Mouse (Mus musculus) neural tube, embryonic 11.5 days (tissue): Measurements from ENCODE around the gene Slc31a2. TPM values are rescaled to one million over a fixed set of nuclear protein-coding genes. Genes with fewer than 3 reads are reported as not detected.
A peak's percentile ranks its signal among the peaks of the same experiment; 100 is the strongest.
"Not testable (repeated sequence)": the region's sequence is repeated elsewhere in the genome, so short reads cannot be mapped to it uniquely, and the experiment has no call there.

ENCODE experiments used
- ATAC-seq: fragments of 200-750 bp; cut with Nextera tagmentation; 2 replicates; pipeline ENCODE4 v1.8.0; 2017; ENCODE audit warnings: moderate number of reproducible peaks, mild to moderate bottlenecking, moderate TSS enrichment, moderate library complexity; ENCODE audit not compliant: insufficient read depth, low FRiP score, low TSS enrichment
- DNase-seq: peaks from one replicate; pipeline ENCODE4 v3.0.0-alpha.2; 2015; ENCODE audit warnings: low spot score
- H3K27ac ChIP-seq: fragments of 300-500 bp; sonication (generic); 2 replicates; pipeline ENCODE4 v1.5.1; 2014; ENCODE audit warnings: low read depth, mild to moderate bottlenecking, low read length
- H3K27me3 ChIP-seq: fragments of 300-500 bp; sonication (generic); 2 replicates; pipeline ENCODE4 v1.6.1; 2014; ENCODE audit warnings: mild to moderate bottlenecking, low read length, mixed read lengths; ENCODE audit not compliant: control insufficient read depth, insufficient read depth
- H3K36me3 ChIP-seq: fragments of 300-500 bp; sonication (generic); 2 replicates; pipeline ENCODE4 v1.6.1; 2014; ENCODE audit warnings: mild to moderate bottlenecking, low read length, moderate library complexity, mixed read lengths; ENCODE audit not compliant: control insufficient read depth, insufficient read depth
- H3K4me1 ChIP-seq: fragments of 300-500 bp; sonication (generic); 2 replicates; pipeline ENCODE4 v1.6.1; 2014; ENCODE audit warnings: low read length, mixed read lengths; ENCODE audit not compliant: control insufficient read depth, insufficient read depth
- H3K4me2 ChIP-seq: fragments of 300-500 bp; sonication (generic); 2 replicates; pipeline ENCODE4 v1.6.1; 2014; ENCODE audit warnings: low read depth, mild to moderate bottlenecking, moderate library complexity
- H3K4me3 ChIP-seq: fragments of 300-500 bp; sonication (generic); 2 replicates; pipeline ENCODE4 v1.5.1; 2014; ENCODE audit warnings: low read depth, low read length
- H3K9ac ChIP-seq: fragments of 300-500 bp; sonication (generic); 2 replicates; pipeline ENCODE4 v1.6.1; 2014; ENCODE audit warnings: mild to moderate bottlenecking, low read length
- H3K9me3 ChIP-seq: fragments of 300-500 bp; sonication (generic); 2 replicates; pipeline ENCODE4 v1.6.1; 2016; ENCODE audit warnings: low read length; ENCODE audit not compliant: control insufficient read depth
- WGBS: fragments of 180-500 bp; shearing (Covaris S2); extraction: QIAGEN DNeasy Blood & Tissue Kit; methylation state at CpG from one replicate; pipeline ENCODE4 v1.1.7; 2014; 5-methylcytosine and 5-hydroxymethylcytosine counted together
- polyA plus RNA-seq: library from polyadenylated mRNA; unstranded; fragments of >200 nt; fragmentation: Nextera tagmentation; extraction: Ambion mirVana; gene quantifications from 2 replicates; pipeline ENCODE4 v1.2.1, GENCODE M21; 2014

The Slc31a2 gene
- polyA plus RNA-seq, 1 experiment from 2014 or later: 17.2 TPM

GRCm38 (mm10) chr4:62251776-62252175, 10.6 kb upstream of the Slc31a2 start:
- 91% methylated on average over 4 of the region's 4 CpGs for WGBS

DNA sequence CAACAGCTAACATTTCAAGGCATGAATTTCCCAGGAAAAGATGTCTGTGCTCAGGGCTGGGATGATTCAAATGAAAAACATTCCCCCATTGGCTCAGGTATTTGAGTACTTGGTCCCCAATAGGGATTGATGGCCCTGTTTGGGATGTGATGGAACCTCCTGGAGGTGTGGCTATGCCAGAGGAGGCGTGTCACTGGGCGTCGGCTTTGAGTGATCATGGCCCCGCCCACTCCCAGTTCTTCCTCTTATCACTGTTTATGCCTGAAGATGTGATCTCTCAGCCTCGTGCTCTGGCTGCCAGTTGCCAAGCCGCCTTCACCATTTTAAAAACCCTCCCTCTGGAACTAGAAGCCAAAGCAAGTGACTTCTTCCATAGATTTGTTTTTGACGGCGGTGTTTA, 7.8 kb upstream of the Slc31a2 start:
- H3K9me3 ChIP-seq: no peaks in the 10 kb centered on the region
- no peak for ATAC-seq
- no peak overlapping the region for H3K4me3 ChIP-seq
- WGBS: 63% methylated on average over 8 of the region's 8 CpGs
- no peaks in the 10 kb centered on the region for H3K27me3 ChIP-seq
- DNase-seq: no peak
- no peak overlapping the region for H3K27ac ChIP-seq
- H3K36me3 ChIP-seq: no peaks in the 10 kb centered on the region
- no peak overlapping the region for H3K9ac ChIP-seq
- no peaks in the 10 kb centered on the region for H3K4me1 ChIP-seq
- no peak overlapping the region for H3K4me2 ChIP-seq

More at GRCm38 (mm10) chr4:62251776-62252175, 10.6 kb upstream of the Slc31a2 start:
- Histone ChIP-seq H3K4me1 (no peaks in the 10 kb centered on the region), H3K4me2 (no peak overlapping the region), H3K4me3 (no peak overlapping the region), H3K9me3 (no peaks in the 10 kb centered on the region), H3K36me3 (no peaks in the 10 kb centered on the region), H3K27me3 (no peaks in the 10 kb centered on the region), H3K27ac (no peak overlapping the region), H3K9ac (no peak overlapping the region)
- no peak for ATAC-seq
- no peak for DNase-seq

GRCm38 (mm10) chr4:62256931-62257330, 5.4 kb upstream of the Slc31a2 start:
- WGBS: 36% methylated on average over 8 of the region's 8 CpGs
- Histone ChIP-seq H3K36me3 (no peaks in the 10 kb centered on the region), H3K4me2 (no peak overlapping the region), H3K4me3 (no peak overlapping the region), H3K27me3 (no peaks in the 10 kb centered on the region), H3K4me1 (no peaks in the 10 kb centered on the region), H3K9me3 (no peaks in the 10 kb centered on the region), H3K27ac (no peak overlapping the region), H3K9ac (no peak overlapping the region)
- DNase-seq (peak; percentile 45), ATAC-seq (no peak)

DNA sequence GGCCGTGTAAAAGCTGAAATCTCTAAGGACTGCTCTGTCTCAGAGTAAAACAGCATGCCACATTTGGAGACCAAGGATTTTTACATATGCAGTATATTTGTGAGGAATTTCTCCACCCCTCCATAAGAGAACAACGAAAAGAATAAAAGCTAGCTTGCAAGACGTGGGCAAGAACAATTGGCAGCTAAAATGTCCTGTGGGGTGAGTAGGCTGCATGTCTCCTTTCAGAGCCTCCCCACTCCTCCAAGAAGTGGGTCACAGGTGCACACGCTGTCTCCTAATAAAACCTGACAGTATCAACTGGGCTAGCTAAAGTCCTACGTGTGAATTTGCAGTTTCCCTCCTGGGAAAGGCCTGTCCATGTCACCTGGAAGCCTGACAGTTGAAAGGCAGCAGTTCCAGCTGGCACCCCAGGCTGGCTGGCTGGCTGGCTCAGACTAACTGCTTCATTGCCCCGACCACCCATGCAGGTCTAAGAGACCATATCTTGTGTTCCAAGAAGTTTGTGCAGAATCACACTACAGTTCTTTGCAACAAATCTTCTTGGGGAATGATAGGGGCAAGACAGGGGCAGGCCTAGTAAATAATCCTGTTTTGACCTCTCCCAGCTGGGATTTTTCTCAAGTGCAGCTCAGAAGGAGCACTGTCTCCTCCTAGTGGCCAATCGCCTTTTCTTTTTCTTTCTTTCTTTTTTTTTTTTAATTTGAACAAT, 927 bp downstream of the Slc31a2 start:
- Histone ChIP-seq H3K27me3 (no peaks in the 10 kb centered on the region), H3K4me1 (no peaks in the 10 kb centered on the region), H3K4me3 (no peak overlapping the region), H3K9ac (no peak overlapping the region), H3K9me3 (no peaks in the 10 kb centered on the region), H3K27ac (no peak overlapping the region), H3K4me2 (no peak overlapping the region), H3K36me3 (no peaks in the 10 kb centered on the region)
- WGBS: 46% methylated on average over 7 of the region's 7 CpGs
- ATAC-seq: peak; percentile 27; the same call in 1 of the 2 replicates
- DNase-seq: peak; percentile 17

- H3K4me2 ChIP-seq: no peak overlapping the region
- H3K36me3 ChIP-seq: no peaks in the 10 kb centered on the region
- no peak for DNase-seq
- no peaks in the 10 kb centered on the region for H3K4me1 ChIP-seq
- no peak for ATAC-seq
- no peak overlapping the region for H3K9ac ChIP-seq
- no peaks in the 10 kb centered on the region for H3K9me3 ChIP-seq
- no peaks in the 10 kb centered on the region for H3K27me3 ChIP-seq
- WGBS: 70% methylated on average over 10 of the region's 10 CpGs
- H3K27ac ChIP-seq: no peak overlapping the region
- H3K4me3 ChIP-seq: no peak overlapping the region
These were observed 2.9 kb downstream of the Slc31a2 start for GRCm38 (mm10) chr4:62265154-62265836.

DNA sequence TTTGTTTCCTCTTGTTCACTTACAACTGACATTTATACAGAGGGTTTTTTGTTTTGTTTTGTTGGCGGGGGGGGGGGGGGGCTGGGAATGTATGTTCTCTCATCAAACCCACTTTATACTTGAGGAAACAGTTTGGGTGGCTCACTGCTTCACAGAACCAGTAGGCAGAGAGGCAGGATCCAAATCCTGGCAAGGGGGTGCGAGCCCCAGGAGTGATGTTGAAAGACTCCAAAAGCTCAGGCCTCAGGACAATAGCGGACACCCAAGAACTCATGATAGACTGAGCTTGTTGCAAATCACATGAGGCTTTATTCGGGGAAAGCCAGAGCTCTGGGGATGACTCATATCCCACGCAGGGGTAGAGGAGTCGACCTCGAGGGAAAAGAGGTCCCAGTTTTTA, 3.7 kb downstream of the Slc31a2 start:
- not testable (repeated sequence) for ATAC-seq, H3K36me3 ChIP-seq, H3K4me2 ChIP-seq, H3K4me3 ChIP-seq, H3K9ac ChIP-seq, H3K4me1 ChIP-seq, H3K27me3 ChIP-seq, DNase-seq, H3K9me3 ChIP-seq, H3K27ac ChIP-seq
- 72% methylated on average over 7 of the region's 7 CpGs for whole genome bisulfite sequencing

- Histone ChIP-seq H3K27me3 (no peaks in the 10 kb centered on the region), H3K4me2 (no peak overlapping the region), H3K9me3 (no peaks in the 10 kb centered on the region), H3K4me3 (no peak overlapping the region), H3K9ac (no peak overlapping the region), H3K27ac (no peak overlapping the region), H3K36me3 (no peaks in the 10 kb centered on the region), H3K4me1 (no peaks in the 10 kb centered on the region)
- ATAC-seq (no peak), DNase-seq (no peak)
- 82% methylated on average over 10 of the region's 10 CpGs for WGBS
These were observed 4.7 kb downstream of the Slc31a2 start for GRCm38 (mm10) chr4:62267101-62267500.

DNA sequence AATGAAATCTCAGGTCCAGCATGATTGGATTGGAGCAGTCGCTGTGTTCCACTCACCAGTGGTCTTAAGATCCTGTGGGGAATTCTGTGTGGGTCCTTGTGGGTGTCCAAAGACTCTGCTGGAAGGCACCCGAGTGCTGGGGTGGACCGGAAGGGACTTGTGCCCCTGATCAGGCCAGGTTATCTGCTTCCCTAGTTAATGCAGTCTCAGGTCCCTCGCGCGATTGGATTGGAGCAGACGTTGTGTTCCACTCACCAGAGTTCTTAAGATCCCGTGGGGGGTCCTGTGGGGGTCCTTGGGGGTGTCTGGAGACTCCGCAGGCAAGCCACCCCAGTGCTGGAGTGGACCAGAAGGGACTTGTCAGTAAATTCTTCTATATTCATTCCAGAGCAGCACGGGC, 10.3 kb downstream of the Slc31a2 start:
- Histone ChIP-seq H3K27ac (no peak overlapping the region), H3K27me3 (no peaks in the 10 kb centered on the region), H3K4me3 (no peak overlapping the region), H3K4me1 (0 out of 2 replicates have a peak, but pooled peaks cover 3% of the 10 kb centered on the region), H3K9me3 (no peaks in the 10 kb centered on the region), H3K4me2 (no peak overlapping the region), H3K9ac (no peak overlapping the region), H3K36me3 (no peaks in the 10 kb centered on the region)
- ATAC-seq (no peak), DNase-seq (no peak)
- WGBS: 86% methylated on average over 10 of the region's 10 CpGs

GRCm38 (mm10) chr4:62273916-62274315, 11.6 kb downstream of the Slc31a2 start:
- 89% methylated on average over 10 of the region's 10 CpGs for WGBS

More at GRCm38 (mm10) chr4:62273916-62274315, 11.6 kb downstream of the Slc31a2 start:
- DNase-seq (no peak), ATAC-seq (no peak)
- Histone ChIP-seq H3K36me3 (no peaks in the 10 kb centered on the region), H3K27me3 (no peaks in the 10 kb centered on the region), H3K9ac (no peak overlapping the region), H3K27ac (no peak overlapping the region), H3K4me2 (no peak overlapping the region), H3K9me3 (no peaks in the 10 kb centered on the region), H3K4me1 (0 out of 2 replicates have a peak, but pooled peaks cover 3% of the 10 kb centered on the region), H3K4me3 (no peak overlapping the region)
